Mouse (Mus musculus) heart, adult 2 months (tissue): Measurements from ENCODE around the gene Fcor. TPM values are rescaled to one million over a fixed set of nuclear protein-coding genes. Genes with fewer than 3 reads are reported as not detected.

ENCODE experiments used
- DNase-seq, 2 experiments: peaks; one replicate each; pipeline ENCODE4 v3.0.0; 2021
- H3K27ac ChIP-seq: fragments of 200-600 bp; 2 replicates; pipeline ENCODE4 v1.8.1; 2022
- H3K27me3 ChIP-seq: fragments of 200-500 bp; 2 replicates; pipeline ENCODE4 v1.6.1; 2012; ENCODE audit warnings: mild to moderate bottlenecking, low read length, inconsistent platforms, mixed read lengths; ENCODE audit not compliant: control insufficient read depth, insufficient read depth
- H3K36me3 ChIP-seq: fragments of 200-500 bp; 2 replicates; pipeline ENCODE4 v1.6.1; 2012; ENCODE audit warnings: low read length, inconsistent platforms; ENCODE audit not compliant: control insufficient read depth, insufficient read depth
- H3K4me1 ChIP-seq: fragments of 200-500 bp; 2 replicates; pipeline ENCODE4 v1.6.1; 2011; ENCODE audit warnings: low read length; ENCODE audit not compliant: control insufficient read depth, insufficient read depth
- H3K4me3 ChIP-seq: fragments of 200-600 bp; 2 replicates; pipeline ENCODE4 v1.8.1; 2022
- H3K79me2 ChIP-seq: fragments of 200-500 bp; replicated peaks from 2 replicates; pipeline ENCODE4 v1.6.1; 2012; ENCODE audit warnings: mild to moderate bottlenecking, inconsistent platforms, low read length, moderate library complexity, mixed read lengths; ENCODE audit not compliant: control insufficient read depth, insufficient read depth
- H3K9ac ChIP-seq: fragments of 200-500 bp; 2 replicates; pipeline ENCODE4 v1.6.1; 2012; ENCODE audit warnings: low read depth, mild to moderate bottlenecking, control low read depth, inconsistent platforms, low read length, mixed read lengths
- CTCF ChIP-seq: fragments of 200-600 bp; IDR thresholded peaks from 2 replicates; pipeline ENCODE4 v1.8.1; 2022; ENCODE audit warnings: antibody characterized with exemption, mild to moderate bottlenecking, moderate library complexity
- EP300 ChIP-seq: fragments of 200-500 bp; IDR thresholded peaks from 2 replicates; pipeline ENCODE4 v1.6.1; 2011; ENCODE audit warnings: low read depth, low read length, control low read depth; ENCODE audit not compliant: insufficient read depth
- POLR2A ChIP-seq: fragments of 200-500 bp; IDR thresholded peaks from 2 replicates; pipeline ENCODE4 v1.6.1; 2011; ENCODE audit warnings: mild to moderate bottlenecking, low read depth, low read length, control low read depth; ENCODE audit not compliant: insufficient read depth
- WGBS: fragments of 180-500 bp; shearing (Covaris S2); methylation state at CpG from one replicate; pipeline ENCODE4 v1.1.7; 2018; 5-methylcytosine and 5-hydroxymethylcytosine counted together
- intact Hi-C: fragments of 180-260 bp; cut with DNase I; formaldehyde crosslinking; loops from one replicate; pipeline ENCODE4 v1.15.1; 2025
- polyA plus RNA-seq: library from polyadenylated mRNA; depleted of rRNA; stranded (reverse); fragments of >200 nt; gene quantifications from 2 replicates; pipeline ENCODE4 v1.2.3, GENCODE M21; 2012
- total RNA-seq, 2 experiments: library from RNA; stranded (reverse); gene quantifications; 2 replicates each; pipeline ENCODE4 v1.2.3; 2021

Gene Fcor
- total and polyA plus RNA-seq, 3 experiments, result 1.0 to 12.9 (median 1.6) TPM

DNA sequence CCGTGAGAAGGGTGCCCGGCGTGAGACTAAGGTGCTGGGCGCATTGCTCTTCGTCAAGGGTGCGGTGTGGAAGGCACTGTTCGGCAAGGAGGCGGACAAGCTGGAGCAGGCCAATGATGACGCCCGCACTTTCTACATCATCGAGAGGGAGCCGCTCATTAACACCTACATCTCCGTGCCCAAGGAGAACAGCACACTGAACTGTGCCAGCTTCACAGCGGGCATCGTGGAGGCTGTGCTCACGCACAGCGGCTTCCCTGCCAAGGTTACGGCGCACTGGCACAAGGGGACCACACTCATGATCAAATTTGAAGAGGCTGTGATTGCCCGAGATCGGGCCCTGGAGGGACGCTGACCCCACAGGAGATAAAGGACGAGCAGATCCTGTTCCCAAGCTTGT, 7.1 kb upstream of the Fcor start:
- TF ChIP-seq POLR2A (no peak), CTCF (no peak), EP300 (no peak)
- H3K27me3 ChIP-seq, result no peaks in the 10 kb centered on the region
- H3K9ac ChIP-seq, result no peak overlapping the region
- H3K4me3 ChIP-seq, result no peak overlapping the region
- H3K4me1 ChIP-seq, result 0 out of 2 replicates have a peak, but pooled peaks cover 2% of the 10 kb centered on the region
- intact Hi-C loops, result loop anchor here (10.0 kb wide), 1 partner anchor 324 kb away; the partner anchor contains the start of gene A430078G23Rik
- DNase-seq, result no peak
- no peaks in the 10 kb centered on the region for H3K79me2 ChIP-seq
- no peaks in the 10 kb centered on the region for H3K36me3 ChIP-seq
- no peak overlapping the region for H3K27ac ChIP-seq
- 94% methylated on average over 23 of the region's 23 CpGs for WGBS

DNA sequence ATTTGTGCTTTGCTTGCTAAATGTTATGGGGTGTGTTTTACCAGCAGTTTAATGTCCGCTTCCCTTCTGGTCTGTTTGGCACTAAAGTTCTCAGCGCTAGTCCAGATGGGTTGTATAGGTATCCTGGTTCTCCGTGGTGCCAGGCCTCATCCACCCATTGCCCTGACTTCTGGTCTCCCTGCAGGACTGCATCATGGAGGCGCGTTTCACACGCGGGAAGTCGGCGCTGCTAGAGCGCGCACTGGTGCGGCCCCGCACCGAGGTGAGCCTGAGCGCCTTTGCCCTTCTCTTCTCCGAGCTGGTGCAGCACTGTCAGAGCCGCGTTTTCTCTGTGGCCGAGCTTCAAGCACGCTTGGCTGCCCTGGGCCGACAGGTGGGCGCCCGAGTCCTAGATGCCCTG, 6.7 kb upstream of the Fcor start:
- 97% methylated on average over 23 of the region's 23 CpGs for WGBS
- H3K79me2 ChIP-seq, result no peaks in the 10 kb centered on the region
- intact Hi-C loops, result loop anchor here (10.0 kb wide), 1 partner anchor 324 kb away; the partner anchor contains the start of gene A430078G23Rik
- 0 out of 2 replicates have a peak, but pooled peaks cover 2% of the 10 kb centered on the region for H3K4me1 ChIP-seq
- DNase-seq, result no peak
- TF ChIP-seq CTCF (no peak), EP300 (no peak), POLR2A (no peak)
- H3K9ac ChIP-seq, result no peak overlapping the region
- no peak overlapping the region for H3K4me3 ChIP-seq
- no peaks in the 10 kb centered on the region for H3K27me3 ChIP-seq
- no peaks in the 10 kb centered on the region for H3K36me3 ChIP-seq
- no peak overlapping the region for H3K27ac ChIP-seq

DNA sequence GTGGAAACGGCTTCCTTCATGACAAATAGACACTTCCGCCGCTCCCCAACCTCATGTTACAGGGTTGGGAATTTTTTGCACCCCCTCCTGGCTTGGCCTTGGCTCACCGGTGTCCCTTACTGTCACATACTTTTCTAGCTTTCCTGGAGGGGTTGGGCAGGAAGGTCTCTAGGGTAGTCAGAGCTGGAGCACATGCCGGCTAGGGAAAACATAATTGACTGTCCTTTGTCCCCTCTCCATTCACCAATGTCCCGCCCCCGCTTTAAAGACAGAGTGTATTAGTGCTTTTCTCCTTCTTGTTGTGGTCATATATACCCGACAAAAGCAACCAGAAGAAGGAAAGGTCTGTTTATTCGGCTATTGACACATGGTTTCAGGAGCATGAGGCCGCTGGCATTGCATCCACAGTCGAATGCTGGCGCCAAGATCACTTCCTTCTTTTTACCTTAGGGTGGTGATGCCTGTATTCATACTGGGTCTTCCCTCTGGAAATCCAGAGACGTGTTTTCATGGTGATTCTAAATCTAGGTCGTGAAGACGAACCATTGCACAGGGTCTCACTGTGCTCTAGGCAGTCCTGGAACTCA, 4.9 kb upstream of the Fcor start:
- no peaks in the 10 kb centered on the region for H3K36me3 ChIP-seq
- WGBS, result 2% methylated on average over 15 of the region's 15 CpGs
- peak overlapping the region; percentile 83 for H3K9ac ChIP-seq
- H3K27me3 ChIP-seq, result no peaks in the 10 kb centered on the region
- H3K27ac ChIP-seq, result peak overlapping the region; percentile 94
- H3K4me3 ChIP-seq, result peak overlapping the region; percentile 91
- no peak for TF ChIP-seq POLR2A
- no peak for TF ChIP-seq EP300
- TF ChIP-seq CTCF, result no peak
- H3K4me1 ChIP-seq, result 0 out of 2 replicates have a peak, but pooled peaks cover 2% of the 10 kb centered on the region
- H3K79me2 ChIP-seq, result no peaks in the 10 kb centered on the region
- intact Hi-C loops, result loop anchor here (2.0 to 10.0 kb wide), 2 partner anchors 56 to 322 kb away; partner anchors contain the start of genes A430078G23Rik, Pet100 and Xab2
- DNase-seq, result no peak

DNA sequence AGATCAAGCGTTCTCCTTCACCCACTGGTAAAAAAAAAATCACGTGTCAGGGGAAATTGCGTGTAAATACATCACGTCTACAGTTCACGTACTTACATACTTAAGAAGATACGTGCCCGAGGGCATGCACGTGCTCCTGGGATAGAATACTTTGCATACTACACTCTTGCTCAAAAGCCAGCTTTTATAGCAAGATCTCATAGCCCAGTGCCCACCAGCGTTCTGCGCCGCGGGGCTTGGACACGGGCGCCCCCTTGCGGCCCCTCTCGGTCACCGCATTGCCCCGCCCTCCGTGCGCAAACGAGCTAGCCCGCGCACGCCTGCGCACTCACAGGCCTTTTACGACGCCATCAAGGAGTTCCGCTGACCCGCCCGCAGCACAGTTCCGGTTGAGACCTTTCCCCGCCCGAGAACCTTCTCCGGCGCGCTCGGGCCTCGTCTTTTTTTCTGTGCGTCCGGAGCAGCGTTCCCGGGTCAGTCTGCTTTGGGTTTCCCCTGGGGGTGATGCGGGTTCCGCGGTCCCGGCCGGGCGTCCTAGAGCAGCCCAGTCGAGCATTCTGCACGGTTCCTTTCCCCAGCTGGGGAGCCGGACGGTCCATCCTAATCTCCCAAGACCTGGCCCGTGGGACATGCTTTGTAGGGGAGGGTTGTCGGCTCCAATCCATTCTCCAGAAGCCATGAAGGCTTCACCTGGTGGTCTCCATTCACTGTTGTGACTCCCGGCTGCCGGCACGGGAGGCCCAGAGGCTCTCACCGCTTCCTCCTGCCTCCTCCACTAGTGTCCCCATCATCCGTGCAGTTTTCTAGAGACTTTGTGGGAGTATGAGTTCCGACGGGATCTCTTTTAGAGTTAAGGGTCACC, 4.2 kb upstream of the Fcor start, which contains the start of gene Trappc5:
Gene Trappc5, plus strand, starts transcription at position 169 of the 862 bp plus-strand sequence.
- Histone ChIP-seq H3K27me3 (no peaks in the 10 kb centered on the region), H3K36me3 (no peaks in the 10 kb centered on the region), H3K4me1 (0 out of 2 replicates have a peak, but pooled peaks cover 2% of the 10 kb centered on the region), H3K27ac (peak within 1 kb of the TSS; percentile 94), H3K4me3 (peak within 1 kb of the TSS; percentile 91), H3K79me2 (no peaks in the 10 kb centered on the region), H3K9ac (peak within 1 kb of the TSS; percentile 83)
- under 1% methylated on average over 61 of the region's 61 CpGs for WGBS
- intact Hi-C loops, result loop anchor here (2.0 to 10.0 kb wide), 2 partner anchors 56 to 322 kb away; partner anchors contain the start of genes A430078G23Rik, Pet100 and Xab2
- peak; percentile 95 to 96 for DNase-seq
- 0 out of 2 replicates have a peak, but pooled peaks have one; percentile 46 for TF ChIP-seq EP300
- TF ChIP-seq POLR2A, result peak; percentile 88
- TF ChIP-seq CTCF, result no peak

DNA sequence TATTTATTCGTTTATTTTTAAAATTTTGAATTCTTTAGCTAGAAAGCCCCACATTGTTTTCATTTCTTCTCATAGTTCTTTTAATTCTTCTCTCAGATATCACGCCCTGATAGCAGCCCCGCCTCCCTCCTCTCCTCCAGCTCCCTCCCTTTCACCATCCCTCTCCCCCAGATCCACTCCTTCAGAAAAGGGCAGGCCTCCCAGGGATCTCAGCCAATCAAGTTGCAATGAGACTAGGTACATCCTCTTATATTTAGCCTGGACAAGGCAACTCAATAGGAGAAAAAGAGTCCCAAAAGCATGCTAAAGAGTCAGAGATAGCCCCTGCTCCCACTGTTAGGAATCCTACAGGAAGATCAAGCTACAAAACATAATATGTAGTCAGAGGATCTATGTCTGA, 2.5 kb upstream of the Fcor start:
- WGBS, result 52% methylated on average over 3 of the region's 3 CpGs
- Histone ChIP-seq H3K27me3 (no peaks in the 10 kb centered on the region), H3K79me2 (no peaks in the 10 kb centered on the region), H3K36me3 (no peaks in the 10 kb centered on the region), H3K27ac (no peak overlapping the region), H3K9ac (no peak overlapping the region), H3K4me3 (no peak overlapping the region), H3K4me1 (0 out of 2 replicates have a peak, but pooled peaks cover 2% of the 10 kb centered on the region)
- intact Hi-C loops, result loop anchor here (5.0 to 10.0 kb wide), 2 partner anchors 207 to 320 kb away; partner anchors contain the start of genes A430078G23Rik and Pex11g
- DNase-seq, result no peak
- TF ChIP-seq CTCF, result no peak
- TF ChIP-seq EP300, result no peak
- TF ChIP-seq POLR2A, result no peak
